Mouse (Mus musculus) liver, postnatal 0 days (tissue): ENCODE measurements around the gene Hoxc9. TPM values are rescaled to one million over a fixed set of nuclear protein-coding genes. Genes with fewer than 3 reads are reported as not detected.

Source experiments
- ATAC-seq: fragments of 200-750 bp; cut with Nextera tagmentation; 2 replicates; pipeline ENCODE4 v1.8.0; 2017; ENCODE audit warnings: mild to moderate bottlenecking, moderate library complexity
- DNase-seq: peaks from one replicate; pipeline ENCODE4 v3.0.0-alpha.2; 2016
- H3K27ac ChIP-seq: fragments of 300-500 bp; sonication (generic); 2 replicates; pipeline ENCODE4 v1.5.1; 2014; ENCODE audit warnings: antibody characterized with exemption, moderate library complexity, mild to moderate bottlenecking, low read depth
- H3K27me3 ChIP-seq: fragments of 300-500 bp; sonication (generic); 2 replicates; pipeline ENCODE4 v1.6.1; 2014; ENCODE audit warnings: low read length, control low read depth, mixed read lengths; ENCODE audit not compliant: insufficient read depth
- H3K36me3 ChIP-seq: fragments of 300-500 bp; sonication (generic); replicated peaks from 2 replicates; pipeline ENCODE4 v1.6.1; 2014; ENCODE audit warnings: mild to moderate bottlenecking, control low read depth, low read length, moderate library complexity, mixed read lengths; ENCODE audit not compliant: insufficient read depth
- H3K4me1 ChIP-seq: fragments of 300-500 bp; sonication (generic); 2 replicates; pipeline ENCODE4 v1.6.1; 2014; ENCODE audit warnings: antibody characterized with exemption, mild to moderate bottlenecking, control low read depth; ENCODE audit not compliant: insufficient read depth
- H3K4me2 ChIP-seq: fragments of 300-500 bp; sonication (generic); 2 replicates; pipeline ENCODE4 v1.6.1; 2014; ENCODE audit warnings: low read depth, mild to moderate bottlenecking, low read length, moderate library complexity, mixed read lengths
- H3K4me3 ChIP-seq: fragments of 300-500 bp; sonication (generic); 2 replicates; pipeline ENCODE4 v1.5.1; 2014; ENCODE audit warnings: low read depth, low read length
- H3K9ac ChIP-seq: fragments of 300-500 bp; sonication (generic); replicated peaks from 2 replicates; pipeline ENCODE4 v1.6.1; 2014; ENCODE audit warnings: mild to moderate bottlenecking, moderate library complexity
- H3K9me3 ChIP-seq: fragments of 300-500 bp; sonication (generic); 2 replicates; pipeline ENCODE4 v1.6.1; 2016; ENCODE audit warnings: mild to moderate bottlenecking, control low read depth, low read length, mixed read lengths
- CTCF ChIP-seq: sonication (generic); IDR thresholded peaks from 2 replicates; pipeline ENCODE4 v1.5.1; 2016; ENCODE audit warnings: antibody characterized with exemption, low read depth
- EP300 ChIP-seq: IDR thresholded peaks from 2 replicates; pipeline ENCODE4 v1.6.1; 2016; ENCODE audit warnings: antibody characterized with exemption, low read depth, mild to moderate bottlenecking
- WGBS: fragments of 180-500 bp; shearing (Covaris S2); extraction: QIAGEN DNeasy Blood & Tissue Kit; methylation state at CpG from one replicate; pipeline ENCODE4 v1.1.7; 2014; ENCODE audit not compliant: insufficient replicate concordance; 5-methylcytosine and 5-hydroxymethylcytosine counted together
- polyA plus RNA-seq: library from polyadenylated mRNA; unstranded; fragments of >200 nt; fragmentation: Nextera tagmentation; extraction: Ambion mirVana; gene quantifications from 2 replicates; pipeline ENCODE4 v1.2.1, GENCODE M21; 2015

The Hoxc9 gene
- polyA plus RNA-seq, 1 experiment from 2014 or later: not detected

- Histone ChIP-seq H3K4me2 (no peak overlapping the region), H3K27me3 (peaks cover 100% of the 10 kb centered on the region), H3K36me3 (no peaks in the 10 kb centered on the region), H3K9ac (no peak overlapping the region), H3K9me3 (no peaks in the 10 kb centered on the region), H3K4me3 (no peak overlapping the region), H3K4me1 (peaks cover 4% of the 10 kb centered on the region; the same call in 1 of the 2 replicates), H3K27ac (no peak overlapping the region)
- no peak for ATAC-seq
- no peak for DNase-seq
- TF ChIP-seq CTCF: no peak
- no peak for TF ChIP-seq EP300
- 44% methylated on average over 2 of the region's 2 CpGs for WGBS
Observed at GRCm38 (mm10) chr15:103001370-103001769, 25.1 kb downstream of the Hoxc9 start.

DNA sequence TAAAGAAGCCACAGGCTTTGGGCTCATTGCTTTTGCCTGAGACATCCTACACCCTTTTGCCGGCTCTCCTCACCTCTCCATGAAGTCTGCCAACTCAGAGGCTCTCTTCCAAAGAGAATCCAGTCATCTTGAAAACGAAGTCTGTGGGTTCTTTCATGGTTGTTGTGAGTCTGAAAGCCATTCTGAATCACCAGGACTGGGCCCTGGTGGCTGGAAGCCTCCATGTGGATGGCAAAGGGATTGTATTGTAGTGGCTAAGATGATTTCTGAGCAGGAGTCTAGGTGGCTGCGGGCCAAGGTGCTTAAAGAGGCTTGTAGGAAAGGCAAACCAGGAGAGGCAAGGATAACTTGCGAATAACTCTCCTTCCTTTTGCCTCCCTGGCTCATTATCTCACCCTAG, 25.9 kb downstream of the Hoxc9 start:
- H3K9me3 ChIP-seq: no peaks in the 10 kb centered on the region
- H3K36me3 ChIP-seq: no peaks in the 10 kb centered on the region
- ATAC-seq (no peak), DNase-seq (no peak)
- no peak overlapping the region for H3K27ac ChIP-seq
- no peak overlapping the region for H3K9ac ChIP-seq
- H3K4me1 ChIP-seq: peaks cover 4% of the 10 kb centered on the region; the same call in 1 of the 2 replicates
- no peak overlapping the region for H3K4me2 ChIP-seq
- no peak overlapping the region for H3K4me3 ChIP-seq
- 39% methylated on average over 4 of the region's 4 CpGs for WGBS
- TF ChIP-seq EP300 (no peak), CTCF (no peak)
- H3K27me3 ChIP-seq: peaks cover 100% of the 10 kb centered on the region

GRCm38 (mm10) chr15:103002821-103003448, 26.7 kb downstream of the Hoxc9 start:
- no peaks in the 10 kb centered on the region for H3K36me3 ChIP-seq
- no peak overlapping the region for H3K9ac ChIP-seq
- H3K4me1 ChIP-seq: peaks cover 4% of the 10 kb centered on the region; the same call in 1 of the 2 replicates
- TF ChIP-seq EP300: no peak
- no peak for TF ChIP-seq CTCF
- peaks cover 100% of the 10 kb centered on the region for H3K27me3 ChIP-seq
- 11% methylated on average over 13 of the region's 13 CpGs for WGBS
- no peaks in the 10 kb centered on the region for H3K9me3 ChIP-seq
- ATAC-seq (no peak), DNase-seq (no peak)
- H3K4me3 ChIP-seq: no peak overlapping the region
- H3K4me2 ChIP-seq: no peak overlapping the region
- H3K27ac ChIP-seq: no peak overlapping the region

GRCm38 (mm10) chr15:103005308-103005707, 29.1 kb downstream of the Hoxc9 start:
- peaks cover 100% of the 10 kb centered on the region for H3K27me3 ChIP-seq
- H3K9me3 ChIP-seq: no peaks in the 10 kb centered on the region
- no peak overlapping the region for H3K9ac ChIP-seq
- H3K4me2 ChIP-seq: no peak overlapping the region
- ATAC-seq (no peak), DNase-seq (no peak)
- no peak for TF ChIP-seq EP300
- TF ChIP-seq CTCF: no peak
- H3K4me1 ChIP-seq: no peaks in the 10 kb centered on the region
- H3K36me3 ChIP-seq: no peaks in the 10 kb centered on the region
- no peak overlapping the region for H3K4me3 ChIP-seq
- no peak overlapping the region for H3K27ac ChIP-seq
- 4% methylated on average over 17 of the region's 17 CpGs for WGBS

DNA sequence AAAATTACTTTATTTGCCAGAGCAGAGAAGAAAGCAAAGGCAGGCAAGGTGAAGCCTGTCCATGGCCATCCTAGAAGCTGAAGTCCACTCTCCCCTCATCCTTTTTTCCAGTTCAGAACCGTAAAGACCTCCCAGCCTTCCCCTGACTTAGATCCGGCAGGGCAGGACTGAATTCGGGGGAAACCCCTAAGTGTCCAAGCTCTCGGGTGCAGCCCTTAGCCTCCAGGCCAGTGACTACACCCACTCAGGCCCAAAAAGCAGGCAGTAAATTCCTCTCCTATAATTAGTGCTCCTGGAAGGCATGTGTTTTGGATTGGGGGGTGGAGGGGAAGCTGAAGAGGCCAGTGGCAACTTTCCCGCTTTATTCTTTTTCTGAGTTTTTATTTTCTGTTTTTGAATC, 29.6 kb downstream of the Hoxc9 start:
- H3K36me3 ChIP-seq: no peaks in the 10 kb centered on the region
- no peak overlapping the region for H3K4me3 ChIP-seq
- no peak overlapping the region for H3K27ac ChIP-seq
- no peaks in the 10 kb centered on the region for H3K4me1 ChIP-seq
- H3K9ac ChIP-seq: no peak overlapping the region
- DNase-seq (no peak), ATAC-seq (no peak)
- H3K27me3 ChIP-seq: peaks cover 100% of the 10 kb centered on the region
- H3K4me2 ChIP-seq: no peak overlapping the region
- TF ChIP-seq CTCF (no peak), EP300 (no peak)
- H3K9me3 ChIP-seq: no peaks in the 10 kb centered on the region
- 15% methylated on average over 5 of the region's 5 CpGs for WGBS

DNA sequence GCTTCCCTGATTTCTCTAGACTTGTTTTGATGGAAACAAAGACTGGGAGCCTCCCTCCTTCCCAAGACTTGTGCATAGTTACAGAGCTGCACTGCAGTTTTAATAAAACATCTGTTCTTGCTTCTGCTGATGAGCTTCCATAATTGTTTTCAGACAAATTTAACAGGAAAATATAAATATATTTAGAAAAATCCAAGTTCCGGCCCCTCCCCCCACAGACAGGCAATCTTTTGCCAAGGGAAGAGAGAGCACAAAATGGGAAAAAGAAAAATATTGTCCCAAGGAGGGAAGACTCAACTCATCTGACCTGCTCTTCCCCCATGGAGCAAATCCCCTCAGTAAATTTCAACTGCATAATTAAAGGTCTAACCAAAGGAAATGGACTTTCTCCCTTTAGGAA, 30.1 kb downstream of the Hoxc9 start:
- WGBS: 41% methylated on average over 1 of the region's 1 CpGs
- no peak for ATAC-seq
- Histone ChIP-seq H3K27ac (no peak overlapping the region), H3K9me3 (no peaks in the 10 kb centered on the region), H3K4me2 (no peak overlapping the region), H3K4me3 (no peak overlapping the region), H3K4me1 (no peaks in the 10 kb centered on the region), H3K36me3 (no peaks in the 10 kb centered on the region), H3K9ac (no peak overlapping the region), H3K27me3 (peaks cover 100% of the 10 kb centered on the region)
- no peak for DNase-seq
- TF ChIP-seq CTCF: no peak
- no peak for TF ChIP-seq EP300
